Mouse (Mus musculus) cerebellum, adult 2 months (tissue): Measurements from ENCODE around the gene Bmp10. TPM values are rescaled to one million over a fixed set of nuclear protein-coding genes. Genes with fewer than 3 reads are reported as not detected.

Experiments used
- DNase-seq, 2 experiments: peaks; one replicate each; pipeline ENCODE4 v3.0.0; 2021
- H3K27ac ChIP-seq: fragments of 200-500 bp; 2 replicates; pipeline ENCODE4 v1.5.1; 2012; ENCODE audit warnings: low read length, control low read depth, inconsistent platforms; ENCODE audit not compliant: insufficient read depth
- H3K27me3 ChIP-seq: fragments of 200-500 bp; 2 replicates; pipeline ENCODE4 v1.6.1; 2012; ENCODE audit warnings: inconsistent platforms, mild to moderate bottlenecking, low read length, moderate library complexity; ENCODE audit not compliant: control insufficient read depth, insufficient read depth
- H3K4me1 ChIP-seq: fragments of 200-500 bp; 2 replicates; pipeline ENCODE4 v1.6.1; 2011; ENCODE audit warnings: low read length; ENCODE audit not compliant: control insufficient read depth, insufficient read depth
- H3K4me3 ChIP-seq: fragments of 200-500 bp; replicated peaks from 2 replicates; pipeline ENCODE3; 2011; ENCODE audit warnings: mild to moderate bottlenecking, low read depth, low read length, control low read depth; ENCODE audit not compliant: insufficient read depth
- CTCF ChIP-seq: fragments of 200-500 bp; IDR thresholded peaks from 2 replicates; pipeline ENCODE4 v1.5.1; 2011; ENCODE audit warnings: low read depth, mild to moderate bottlenecking, control low read depth, low read length, moderate library complexity, borderline replicate concordance; ENCODE audit not compliant: insufficient read depth
- POLR2A ChIP-seq: fragments of 200-500 bp; IDR thresholded peaks from 2 replicates; pipeline ENCODE4 v1.6.1; 2011; ENCODE audit warnings: low read length, control low read depth, borderline replicate concordance; ENCODE audit not compliant: insufficient read depth
- WGBS: fragments of 180-500 bp; shearing (Covaris S2); methylation state at CpG from one replicate; pipeline ENCODE4 v1.1.7; 2018; 5-methylcytosine and 5-hydroxymethylcytosine counted together
- polyA plus RNA-seq: library from polyadenylated mRNA; depleted of rRNA; stranded (reverse); fragments of >200 nt; gene quantifications from 2 replicates; pipeline ENCODE4 v1.2.3, GENCODE M21; 2012

Gene Bmp10
- polyA plus RNA-seq, 1 experiment = not detected

- Histone ChIP-seq H3K27ac (no peak overlapping the region), H3K4me1 (peaks cover 2% of the 10 kb centered on the region; the same call in 1 of the 2 replicates), H3K4me3 (peak overlapping the region; percentile 48), H3K27me3 (no peaks in the 10 kb centered on the region; the same call in 1 of the 2 replicates)
- DNase-seq = peak; percentile 12 to 20
- TF ChIP-seq CTCF (no peak), POLR2A (no peak)
- WGBS = 16% methylated on average over 19 of the region's 19 CpGs
These were observed 4.6 kb upstream of the Bmp10 start for GRCm38 (mm10) chr6:87424037-87424816.

- no peak for DNase-seq
- 58% methylated on average over 5 of the region's 5 CpGs for whole genome bisulfite sequencing
- H3K27me3 ChIP-seq = no peaks in the 10 kb centered on the region; the same call in 1 of the 2 replicates
- TF ChIP-seq POLR2A (no peak), CTCF (no peak)
- no peak overlapping the region for H3K27ac ChIP-seq
- peaks cover 2% of the 10 kb centered on the region; the same call in 1 of the 2 replicates for H3K4me1 ChIP-seq
- no peak overlapping the region for H3K4me3 ChIP-seq
These were observed 1.8 kb upstream of the Bmp10 start for GRCm38 (mm10) chr6:87426954-87427353.

GRCm38 (mm10) chr6:87427616-87428015, 1.2 kb upstream of the Bmp10 start:
- Histone ChIP-seq H3K27ac (no peak overlapping the region), H3K4me1 (peaks cover 2% of the 10 kb centered on the region; the same call in 1 of the 2 replicates), H3K4me3 (no peak overlapping the region), H3K27me3 (no peaks in the 10 kb centered on the region; the same call in 1 of the 2 replicates)
- TF ChIP-seq CTCF (no peak), POLR2A (no peak)
- peak in 1 of 2 experiments; percentile 6 for DNase-seq
- WGBS = 15% methylated on average over 8 of the region's 8 CpGs

GRCm38 (mm10) chr6:87435791-87436190, 7.0 kb downstream of the Bmp10 start:
- H3K27me3 ChIP-seq = no peaks in the 10 kb centered on the region
- DNase-seq = no peak
- no peak overlapping the region for H3K4me3 ChIP-seq
- no peaks in the 10 kb centered on the region for H3K4me1 ChIP-seq
- H3K27ac ChIP-seq = no peak overlapping the region
- WGBS = 94% methylated on average over 3 of the region's 3 CpGs
- TF ChIP-seq POLR2A (no peak), CTCF (no peak)

GRCm38 (mm10) chr6:87436745-87437144, 8.0 kb downstream of the Bmp10 start:
- no peak for TF ChIP-seq POLR2A
- TF ChIP-seq CTCF = no peak
- no peaks in the 10 kb centered on the region for H3K27me3 ChIP-seq
- H3K4me3 ChIP-seq = no peak overlapping the region
- H3K27ac ChIP-seq = no peak overlapping the region
- H3K4me1 ChIP-seq = no peaks in the 10 kb centered on the region
- DNase-seq = no peak
- 88% methylated on average over 8 of the region's 8 CpGs for WGBS

GRCm38 (mm10) chr6:87443253-87443652, 14.5 kb downstream of the Bmp10 start:
- H3K27ac ChIP-seq = no peak overlapping the region
- no peaks in the 10 kb centered on the region for H3K4me1 ChIP-seq
- TF ChIP-seq POLR2A = no peak
- no peak for TF ChIP-seq CTCF
- no peak for DNase-seq
- H3K4me3 ChIP-seq = no peak overlapping the region
- no peaks in the 10 kb centered on the region for H3K27me3 ChIP-seq
- 92% methylated on average over 11 of the region's 11 CpGs for WGBS

GRCm38 (mm10) chr6:87445222-87445621, 16.4 kb downstream of the Bmp10 start:
- Histone ChIP-seq H3K27me3 (no peaks in the 10 kb centered on the region), H3K4me1 (no peaks in the 10 kb centered on the region), H3K27ac (no peak overlapping the region), H3K4me3 (no peak overlapping the region)
- no peak for TF ChIP-seq POLR2A
- TF ChIP-seq CTCF = no peak
- 53% methylated on average over 7 of the region's 7 CpGs for WGBS
- no peak for DNase-seq

- Histone ChIP-seq H3K27me3 (no peaks in the 10 kb centered on the region), H3K27ac (no peak overlapping the region), H3K4me1 (no peaks in the 10 kb centered on the region), H3K4me3 (no peak overlapping the region)
- 88% methylated on average over 4 of the region's 4 CpGs for WGBS
- DNase-seq = no peak
- TF ChIP-seq CTCF (no peak), POLR2A (no peak)
These were observed 18.4 kb downstream of the Bmp10 start for GRCm38 (mm10) chr6:87447217-87447616.
